Mouse (Mus musculus): Measurements from ENCODE around the gene Dtx2.

DNA sequence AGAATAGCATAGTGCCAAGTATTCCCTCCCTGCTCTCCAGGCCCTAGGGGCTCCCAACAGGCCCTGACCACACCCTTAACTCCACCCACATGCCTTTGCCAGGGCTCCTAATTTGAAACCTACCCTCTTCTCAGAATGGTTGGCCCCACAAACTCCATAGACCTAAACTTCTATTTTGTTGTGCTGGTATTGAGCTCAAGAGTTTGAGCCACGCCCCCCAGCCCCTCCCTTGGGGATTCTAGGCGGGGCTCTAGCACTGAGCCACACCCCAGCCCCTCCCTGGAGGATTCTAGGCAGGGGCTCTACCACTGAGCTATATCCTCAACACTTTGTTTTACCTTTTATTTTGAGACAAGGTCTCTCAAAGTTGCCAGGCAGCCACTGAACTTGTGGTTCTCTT, 46.7 kb downstream of the Dtx2 start:
- TF ChIP-seq EP300 (IDR thresholded peaks at IDR 0.05; ENCODE audit: low read depth in 1 of 2, low read length in 2 of 2) (no peak), POLR2AphosphoS2 (IDR thresholded peaks at IDR 0.05; ENCODE audit: low read length) (no peak), NELFE (IDR thresholded peaks at IDR 0.05; ENCODE audit: low read depth, low read length) (no peak), E2F4 (IDR thresholded peaks at IDR 0.05; ENCODE audit: borderline replicate concordance, low read depth, low read length) (no peak), CTCF (IDR thresholded peaks at IDR 0.05 in 2 of 3, conservative IDR thresholded peaks at IDR 0.05 in 1 of 3; ENCODE audit: control insufficient read depth in 1 of 3, insufficient read depth in 1 of 3, low read depth in 2 of 3, low read length in 3 of 3, poor library complexity in 1 of 3, severe bottlenecking in 1 of 3) (no peak), POLR2A (IDR thresholded peaks at IDR 0.05; ENCODE audit: control insufficient read depth in 1 of 2, insufficient read depth in 1 of 2, low read depth in 1 of 2, low read length in 2 of 2, poor library complexity in 1 of 2) (no peak), TBP (IDR thresholded peaks at IDR 0.05; ENCODE audit: low read depth, low read length) (no peak), ZKSCAN1 (IDR thresholded peaks at IDR 0.05; ENCODE audit: low read depth, low read length) (no peak), GABPA (IDR thresholded peaks at IDR 0.05; ENCODE audit: low read depth, low read length) (no peak), GATA1 (IDR thresholded peaks at IDR 0.05; ENCODE audit: low read depth, low read length) (no peak), MYC (IDR thresholded peaks at IDR 0.05; ENCODE audit: low read depth, low read length) (no peak), ZNF384 (IDR thresholded peaks at IDR 0.05; ENCODE audit: low read depth, low read length) (no peak), MAX (IDR thresholded peaks at IDR 0.05; ENCODE audit: low read length) (no peak)

Measured in MEL (cell line).